ENCODE assay signal across 12 mouse cellular contexts in the genomic region with DNA sequence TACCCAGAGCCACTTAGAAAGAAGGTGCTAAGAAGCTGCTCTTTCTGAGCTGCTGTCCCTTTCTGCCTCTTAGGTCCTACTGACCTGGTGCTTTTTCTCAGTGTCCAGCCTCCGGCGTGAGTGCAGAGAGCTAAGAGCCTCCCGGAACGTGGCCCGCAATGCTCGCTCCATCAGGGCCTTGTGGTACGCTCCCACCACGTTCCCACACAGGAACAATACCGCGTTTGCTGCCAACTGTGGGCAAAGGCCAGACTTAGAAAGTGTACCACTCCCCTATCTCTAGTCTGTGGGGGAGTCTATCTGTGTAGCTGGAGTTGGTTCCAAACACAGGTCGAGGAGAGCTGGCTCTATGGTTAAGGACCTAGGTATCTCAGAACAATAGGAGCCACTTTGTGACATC. TPM values are rescaled to one million over a fixed set of nuclear protein-coding genes. Genes with fewer than 3 reads are reported as not detected.
A peak's percentile ranks its signal among the peaks of the same experiment; 100 is the strongest.
DNase-seq lines count a peak whose midpoint lies in the region; ATAC-seq and TF ChIP-seq lines count a peak whose summit lies in the region.
"Had no signal": no experiment of that assay in that cellular context is flagged by ENCODE, and none has a peak within 500 bp of the region (broad histone marks: within the 10 kb centered on the region; RNA-seq: fewer than 3 reads in every experiment).

No protein-coding gene starts in this region.

- DNase-seq in adrenal gland, postnatal 14 days = peak; percentile 2
- DNase-seq in adrenal gland, adult 8-10 months = no peak
- DNase-seq in left cerebral cortex, adult 8-10 months (ENCODE audit: low spot score in 2 of 2) = no peak

- H3K4me3 ChIP-seq in hindbrain, embryonic 13.5 days = no peak overlapping the region
- H3K4me3 ChIP-seq in hindbrain, embryonic 16.5 days (ENCODE audit: low read length) = no peak overlapping the region
- no peak overlapping the region for H3K4me3 ChIP-seq in midbrain, embryonic 13.5 days (replicated peaks)
- H3K4me3 ChIP-seq in midbrain, embryonic 16.5 days (ENCODE audit: low read depth, low read length) = no peak overlapping the region
- no peak overlapping the region for H3K4me3 ChIP-seq in myocyte
- H3K4me3 ChIP-seq: erythroblast, embryonic 14.5 days had no signal

- H3K4me2 ChIP-seq in hindbrain, embryonic 13.5 days = no peak overlapping the region
- no peak overlapping the region for H3K4me2 ChIP-seq in hindbrain, embryonic 16.5 days (ENCODE audit: low read length)
- H3K4me2 ChIP-seq in midbrain, embryonic 13.5 days (replicated peaks) = no peak overlapping the region
- no peak overlapping the region for H3K4me2 ChIP-seq in midbrain, embryonic 16.5 days (ENCODE audit: low read length)
- H3K4me2 ChIP-seq in myocyte (ENCODE audit: low read depth) = peak overlapping the region; percentile 10

- H3K36me3 ChIP-seq in hindbrain, embryonic 13.5 days = no peaks in the 10 kb centered on the region
- H3K36me3 ChIP-seq in hindbrain, embryonic 16.5 days (ENCODE audit: control insufficient read depth, insufficient read depth, low read length) = no peaks in the 10 kb centered on the region
- no peaks in the 10 kb centered on the region for H3K36me3 ChIP-seq in midbrain, embryonic 13.5 days
- no peaks in the 10 kb centered on the region for H3K36me3 ChIP-seq in midbrain, embryonic 16.5 days (ENCODE audit: control insufficient read depth, insufficient read depth, low read length)
- no peaks in the 10 kb centered on the region for H3K36me3 ChIP-seq in myocyte (ENCODE audit: control insufficient read depth, insufficient read depth)

- no peak overlapping the region for H3K9ac ChIP-seq in hindbrain, embryonic 13.5 days
- H3K9ac ChIP-seq in hindbrain, embryonic 16.5 days (ENCODE audit: low read depth, low read length) = no peak overlapping the region
- H3K9ac ChIP-seq in midbrain, embryonic 13.5 days (replicated peaks) = no peak overlapping the region
- H3K9ac ChIP-seq in midbrain, embryonic 16.5 days (ENCODE audit: low read depth, low read length) = no peak overlapping the region
- H3K9ac ChIP-seq: liver, postnatal 0 days had no signal

- no peaks in the 10 kb centered on the region for H3K79me2 ChIP-seq in myocyte (ENCODE audit: control insufficient read depth, insufficient read depth)

- peaks cover 17% of the 10 kb centered on the region for H3K4me1 ChIP-seq in hindbrain, embryonic 13.5 days (replicated peaks)
- peaks cover 13% of the 10 kb centered on the region for H3K4me1 ChIP-seq in hindbrain, embryonic 16.5 days (ENCODE audit: control insufficient read depth, insufficient read depth, low read depth, low read length)
- peaks cover 20% of the 10 kb centered on the region for H3K4me1 ChIP-seq in midbrain, embryonic 13.5 days (replicated peaks)
- H3K4me1 ChIP-seq in midbrain, embryonic 16.5 days (ENCODE audit: control insufficient read depth, insufficient read depth, low read length) = peaks cover 5% of the 10 kb centered on the region; the same call in 1 of the 2 replicates

- 0 out of 2 replicates have a peak, but pooled peaks have one; percentile 19 for ATAC-seq in hindbrain, embryonic 13.5 days (ENCODE audit: low FRiP score)
- no peak for ATAC-seq in hindbrain, embryonic 16.5 days
- ATAC-seq in midbrain, embryonic 13.5 days = peak; percentile 14; the same call in 1 of the 2 replicates
- no peak for ATAC-seq in midbrain, embryonic 16.5 days

- H3K9me3 ChIP-seq in hindbrain, embryonic 13.5 days = no peaks in the 10 kb centered on the region
- no peaks in the 10 kb centered on the region for H3K9me3 ChIP-seq in hindbrain, embryonic 16.5 days (ENCODE audit: control insufficient read depth, low read length)
- H3K9me3 ChIP-seq in midbrain, embryonic 13.5 days = no peaks in the 10 kb centered on the region
- H3K9me3 ChIP-seq in midbrain, embryonic 16.5 days (replicated peaks; ENCODE audit: control insufficient read depth, low read length, poor library complexity, severe bottlenecking) = no peaks in the 10 kb centered on the region

- H3K27me3 ChIP-seq in hindbrain, embryonic 13.5 days = peaks cover 62% of the 10 kb centered on the region
- peaks cover 31% of the 10 kb centered on the region for H3K27me3 ChIP-seq in hindbrain, embryonic 16.5 days (replicated peaks; ENCODE audit: control insufficient read depth, insufficient read depth, low read length)
- H3K27me3 ChIP-seq in midbrain, embryonic 13.5 days = peaks cover 44% of the 10 kb centered on the region
- H3K27me3 ChIP-seq in midbrain, embryonic 16.5 days (ENCODE audit: control insufficient read depth, insufficient read depth, low read depth, low read length) = peaks cover 35% of the 10 kb centered on the region
- peaks cover 9% of the 10 kb centered on the region for H3K27me3 ChIP-seq in myocyte (ENCODE audit: control insufficient read depth, insufficient read depth, insufficient read length)

- 87% methylated on average over 11 of the region's 11 CpGs for WGBS in hindbrain, embryonic 13.5 days
- 80% methylated on average over 11 of the region's 11 CpGs for WGBS in hindbrain, embryonic 16.5 days
- 80% methylated on average over 11 of the region's 11 CpGs for WGBS in midbrain, embryonic 13.5 days
- 83% methylated on average over 11 of the region's 11 CpGs for WGBS in midbrain, embryonic 16.5 days

- no peak overlapping the region for H3K27ac ChIP-seq in hindbrain, embryonic 13.5 days
- H3K27ac ChIP-seq in hindbrain, embryonic 16.5 days (ENCODE audit: low read depth, low read length) = no peak overlapping the region
- H3K27ac ChIP-seq in midbrain, embryonic 13.5 days = no peak overlapping the region
- no peak overlapping the region for H3K27ac ChIP-seq in midbrain, embryonic 16.5 days (ENCODE audit: low read length)

- no peak for TF ChIP-seq POLR2A in myocyte (IDR thresholded peaks at IDR 0.05; ENCODE audit: insufficient read length, low read depth)

- no peak overlapping the region for H3ac ChIP-seq in myocyte (ENCODE audit: control insufficient read depth, insufficient read length)

TF ChIP-seq in myocyte, 11 proteins besides CTCF, POLR2A, EP300 and RAD21 (continues in another document):
- no peak for TF ChIP-seq USF1 (IDR thresholded peaks at IDR 0.05; ENCODE audit: low read depth)
- TF ChIP-seq POLR2AphosphoS2 (IDR thresholded peaks at IDR 0.05; ENCODE audit: insufficient read length, low read depth) = no peak
- no peak for TF ChIP-seq TCF12 (IDR thresholded peaks at IDR 0.05; ENCODE audit: insufficient read depth, poor library complexity, severe bottlenecking)

RNA-seq across cellular contexts. Expression of a gene that starts 3.2 kb away (rescaled TPM):
- total RNA-seq in adrenal gland, postnatal 14 days (2021) = 14.3 and 17.3 TPM in 2 replicates
- 1 to 10 TPM; 5.2 to 9.1 (median 7.8) TPM for total RNA-seq in adrenal gland, adult 8-10 months (2022)
- 5.3 and 6.0 TPM in 2 replicates for polyA plus RNA-seq in hindbrain, embryonic 13.5 days (2015; fragmentation: Nextera tagmentation; extraction: Ambion mirVana)
- polyA plus RNA-seq in hindbrain, embryonic 16.5 days (2015; fragmentation: Nextera tagmentation; extraction: Ambion mirVana) = 3.5 and 5.1 TPM in 2 replicates
- 4.1 and 4.2 TPM in 2 replicates for polyA plus RNA-seq in midbrain, embryonic 13.5 days (2015; fragmentation: Nextera tagmentation; extraction: Ambion mirVana)
- 4.0 and 5.0 TPM in 2 replicates for polyA plus RNA-seq in midbrain, embryonic 16.5 days (2015; fragmentation: Nextera tagmentation; extraction: Ambion mirVana)
- 0.06 TPM for polyA plus RNA-seq in myocyte (2012; fragmentation: generic; extraction: Trizol)
- 1 to 10 TPM; 3.3 to 6.2 (median 4.7) TPM for total RNA-seq in left cerebral cortex, adult 8-10 months (2022)
- total RNA-seq: common myeloid progenitor, adult 5-6 weeks had no signal

RNA-seq across cellular contexts. Expression of a gene that starts 7.9 kb away (rescaled TPM):
- 5.2 and 7.8 TPM in 2 replicates for total RNA-seq in adrenal gland, postnatal 14 days (2021)
- 1 to 10 TPM; 3.0 to 6.2 (median 5.8) TPM for total RNA-seq in adrenal gland, adult 8-10 months (2022)
- 2.6 and 3.7 TPM in 2 replicates for polyA plus RNA-seq in hindbrain, embryonic 13.5 days (2015; fragmentation: Nextera tagmentation; extraction: Ambion mirVana)
- polyA plus RNA-seq in hindbrain, embryonic 16.5 days (2015; fragmentation: Nextera tagmentation; extraction: Ambion mirVana) = 2.3 and 3.6 TPM in 2 replicates
- 2.3 and 2.4 TPM in 2 replicates for polyA plus RNA-seq in midbrain, embryonic 13.5 days (2015; fragmentation: Nextera tagmentation; extraction: Ambion mirVana)
- polyA plus RNA-seq in midbrain, embryonic 16.5 days (2015; fragmentation: Nextera tagmentation; extraction: Ambion mirVana) = 1.6 and 1.7 TPM in 2 replicates
- polyA plus RNA-seq in myocyte (2012; fragmentation: generic; extraction: Trizol) = 0.28 TPM
- under 1 TPM in 2 of 4 experiments, not detected in 2; 0.73 to 0.98 TPM for total RNA-seq in left cerebral cortex, adult 8-10 months (2022)

RNA-seq across cellular contexts. Expression of a gene that starts 15.0 kb away (rescaled TPM):
- 0.48 and 0.71 TPM in 2 replicates for total RNA-seq in adrenal gland, postnatal 14 days (2021)
- under 1 TPM; 0.31 to 0.75 (median 0.43) TPM for total RNA-seq in adrenal gland, adult 8-10 months (2022)
- 0.32 and 0.74 TPM in 2 replicates for polyA plus RNA-seq in hindbrain, embryonic 13.5 days (2015; fragmentation: Nextera tagmentation; extraction: Ambion mirVana)
- 0.22 and 0.79 TPM in 2 replicates for polyA plus RNA-seq in hindbrain, embryonic 16.5 days (2015; fragmentation: Nextera tagmentation; extraction: Ambion mirVana)
- polyA plus RNA-seq in midbrain, embryonic 13.5 days (2015; fragmentation: Nextera tagmentation; extraction: Ambion mirVana) = 0.26 TPM in 1 of 2 replicates, not detected in the other
- 0.50 and 0.60 TPM in 2 replicates for polyA plus RNA-seq in midbrain, embryonic 16.5 days (2015; fragmentation: Nextera tagmentation; extraction: Ambion mirVana)
- polyA plus RNA-seq in myocyte (2012; fragmentation: generic; extraction: Trizol) = 0.04 TPM
- under 1 TPM in 3 of 4 experiments, not detected in 1; 0.26 to 0.65 (median 0.53) TPM for total RNA-seq in left cerebral cortex, adult 8-10 months (2022)
- polyA plus RNA-seq: midbrain, embryonic 14.5 days had no signal

RNA-seq across cellular contexts. Expression of a gene that starts 19.5 kb away (rescaled TPM):
- total RNA-seq in adrenal gland, postnatal 14 days (2021) = 0.11 and 0.37 TPM in 2 replicates
- total RNA-seq in adrenal gland, adult 8-10 months (2022) = under 1 TPM in 1 of 4 experiments, not detected in 3; 0.17 TPM
- polyA plus RNA-seq in hindbrain, embryonic 13.5 days (2015; fragmentation: Nextera tagmentation; extraction: Ambion mirVana) = 0.43 and 0.56 TPM in 2 replicates
- 0.47 and 0.66 TPM in 2 replicates for polyA plus RNA-seq in hindbrain, embryonic 16.5 days (2015; fragmentation: Nextera tagmentation; extraction: Ambion mirVana)
- polyA plus RNA-seq in midbrain, embryonic 13.5 days (2015; fragmentation: Nextera tagmentation; extraction: Ambion mirVana) = 0.22 and 0.28 TPM in 2 replicates
- polyA plus RNA-seq in midbrain, embryonic 16.5 days (2015; fragmentation: Nextera tagmentation; extraction: Ambion mirVana) = 0.51 and 0.59 TPM in 2 replicates
- 0.01 TPM for polyA plus RNA-seq in myocyte (2012; fragmentation: generic; extraction: Trizol)
- total RNA-seq in left cerebral cortex, adult 8-10 months (2022) = under 1 TPM; 0.21 to 0.28 (median 0.25) TPM
- polyA plus RNA-seq: erythroblast, embryonic 14.5 days had no signal

RNA-seq across cellular contexts. Expression of a gene that starts 22.5 kb away (rescaled TPM):
- total RNA-seq in adrenal gland, postnatal 14 days (2021) = 1.7 and 22.1 TPM in 2 replicates
- total RNA-seq in adrenal gland, adult 8-10 months (2022) = under 1 TPM in 2 of 4 experiments, not detected in 2; 0.31 to 0.49 TPM
- 0.25 TPM in 2 replicates for polyA plus RNA-seq in hindbrain, embryonic 13.5 days (2015; fragmentation: Nextera tagmentation; extraction: Ambion mirVana)
- polyA plus RNA-seq in hindbrain, embryonic 16.5 days (2015; fragmentation: Nextera tagmentation; extraction: Ambion mirVana) = 0.17 and 0.63 TPM in 2 replicates
- 0.19 TPM in 1 of 2 replicates, not detected in the other for polyA plus RNA-seq in midbrain, embryonic 13.5 days (2015; fragmentation: Nextera tagmentation; extraction: Ambion mirVana)
- 0.21 and 0.26 TPM in 2 replicates for polyA plus RNA-seq in midbrain, embryonic 16.5 days (2015; fragmentation: Nextera tagmentation; extraction: Ambion mirVana)
- 0.17 TPM for polyA plus RNA-seq in myocyte (2012; fragmentation: generic; extraction: Trizol)
- 1 to 10 TPM; 1.5 to 3.1 (median 2.4) TPM for total RNA-seq in left cerebral cortex, adult 8-10 months (2022)

Comparison
In these comparisons a context has a peak if more than half of its experiments do, and no peak if none do; other contexts are left out.
1. ATAC-seq: peak in hindbrain, embryonic 13.5 days (single experiment) and midbrain, embryonic 13.5 days (single experiment); none in hindbrain, embryonic 16.5 days (single experiment) and midbrain, embryonic 16.5 days (single experiment).